Mouse (Mus musculus): ENCODE results near the gene Ripor1. TPM values are rescaled to one million over a fixed set of nuclear protein-coding genes. Genes with fewer than 3 reads are reported as not detected.
A peak's percentile ranks its signal among the peaks of the same experiment; 100 is the strongest.

The Ripor1 gene
- total RNA-seq, 2 experiments from 2014 or later = 1.6 to 13.5 TPM

DNA sequence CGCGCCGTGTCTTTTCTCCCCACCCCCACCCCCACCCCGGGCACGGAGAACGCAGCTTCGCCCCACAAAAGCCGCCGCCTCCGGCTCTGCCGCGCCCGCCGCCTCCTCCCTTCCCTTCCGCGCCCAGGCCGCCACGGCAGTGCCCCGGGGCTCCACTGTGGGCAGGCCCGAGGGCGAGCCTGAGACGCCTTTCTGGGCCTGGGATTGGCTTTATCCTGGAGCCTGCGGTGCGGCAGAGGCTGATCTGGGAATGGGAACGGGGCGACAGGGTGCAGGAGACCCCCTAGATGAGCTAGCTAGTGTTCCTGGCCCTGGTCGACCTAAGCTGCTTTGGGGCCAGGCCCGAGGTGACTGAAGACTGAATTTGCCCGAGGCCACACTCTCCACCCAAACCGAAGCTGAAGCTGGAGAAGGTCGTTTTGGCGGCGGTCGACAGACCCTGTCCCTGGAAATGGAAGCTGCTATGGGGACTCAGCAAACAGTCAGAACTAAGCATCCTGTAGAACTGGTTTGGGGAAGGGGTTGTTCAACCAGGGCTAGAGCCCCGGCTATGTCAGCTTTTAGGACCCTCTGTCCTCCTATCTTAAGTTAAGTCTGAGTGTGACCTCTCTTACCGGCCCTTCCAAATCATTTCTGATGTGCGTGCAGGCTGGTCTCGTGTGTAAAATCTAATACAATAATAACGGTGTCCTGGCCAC, 585 bp downstream of the Ripor1 start:
- ATAC-seq (ENCODE audit: poor library complexity, severe bottlenecking) = peak; percentile 30

DNA sequence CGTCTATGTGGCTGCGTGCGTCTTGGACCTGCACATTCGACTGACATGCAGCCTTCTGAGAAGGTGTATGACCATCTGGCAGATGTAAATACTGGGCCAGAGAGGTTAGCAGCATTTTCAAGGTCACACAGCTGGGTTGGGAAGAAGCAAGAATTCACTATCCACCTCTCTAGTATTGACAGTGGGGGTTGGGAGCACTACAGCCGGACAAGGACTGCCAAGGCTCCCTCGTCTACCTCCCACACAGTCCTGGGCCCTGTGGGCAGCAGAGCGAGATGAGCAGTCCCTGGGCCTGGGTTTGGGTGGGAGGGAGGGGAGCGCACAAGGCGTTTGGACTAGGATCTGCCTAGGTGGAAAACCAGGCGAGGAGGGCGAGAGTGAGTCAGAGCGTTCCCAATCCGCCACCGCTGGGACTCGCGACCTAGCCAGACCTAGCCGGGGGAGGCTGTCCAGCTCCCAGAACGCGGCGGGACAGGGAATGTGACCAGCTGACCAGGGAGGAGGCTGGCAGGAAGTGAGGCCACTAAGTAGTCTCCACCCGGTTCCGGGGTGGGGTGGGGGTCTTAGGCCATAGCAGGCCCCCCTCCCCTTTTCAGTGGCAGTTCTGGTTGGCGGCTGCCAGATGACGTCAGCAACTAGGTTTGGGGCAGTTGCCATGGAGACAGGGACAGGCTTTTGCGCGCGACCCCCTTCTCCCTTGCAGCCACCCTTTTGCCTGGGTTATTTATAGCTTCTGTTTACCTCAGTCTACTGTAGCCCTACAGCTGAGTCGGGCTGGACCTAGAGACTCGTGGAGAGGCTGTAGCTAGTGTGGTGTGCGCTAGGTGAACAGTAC, 1.4 kb downstream of the Ripor1 start:
- ATAC-seq (ENCODE audit: poor library complexity, severe bottlenecking) = peak; percentile 7

DNA sequence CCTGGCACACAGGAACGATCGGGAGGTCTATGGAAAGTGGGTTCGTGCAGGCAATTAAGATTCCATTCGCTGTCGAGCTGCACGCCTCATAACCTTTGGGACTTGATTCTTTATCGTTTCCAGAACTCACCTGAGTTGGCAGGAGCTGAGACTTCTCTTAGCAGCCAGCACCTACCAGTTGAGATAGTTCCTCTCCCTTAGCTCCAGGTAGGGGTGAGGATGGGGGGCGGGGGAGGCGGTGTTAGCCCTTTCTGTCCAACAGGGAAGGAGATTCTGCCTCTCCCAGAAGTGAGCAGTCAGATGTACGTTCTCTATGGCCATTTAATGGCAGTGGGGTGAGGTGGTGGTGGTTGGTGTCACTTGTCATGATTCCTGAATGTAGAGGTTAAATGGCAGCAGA, 2.0 kb downstream of the Ripor1 start:
- no peak for ATAC-seq (ENCODE audit: poor library complexity, severe bottlenecking)

- peak; percentile 36 for ATAC-seq (ENCODE audit: poor library complexity, severe bottlenecking)
These were observed 2.6 kb downstream of the Ripor1 start for GRCm38 (mm10) chr8:105607684-105608083.

GRCm38 (mm10) chr8:105609355-105609754, 4.3 kb downstream of the Ripor1 start:
- ATAC-seq (ENCODE audit: poor library complexity, severe bottlenecking) = no peak

DNA sequence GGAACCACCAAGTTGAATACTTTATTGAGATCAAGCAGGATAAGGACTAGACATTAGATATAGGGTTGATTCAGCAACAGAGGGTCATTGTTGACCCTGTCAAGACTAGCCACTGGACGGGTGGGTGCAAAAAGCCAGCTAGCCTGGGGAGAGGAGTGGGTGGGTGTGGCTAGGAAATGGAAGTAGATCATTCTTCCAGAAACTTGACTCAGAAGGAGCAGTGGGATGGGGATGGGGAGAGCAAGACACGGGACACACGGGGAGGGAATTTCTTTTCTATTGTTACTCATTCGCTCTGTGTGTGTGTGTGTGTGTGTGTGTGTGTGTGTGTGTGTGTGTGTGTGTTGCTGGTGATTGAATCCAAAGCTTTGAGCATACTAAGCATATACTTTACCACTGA, 4.7 kb downstream of the Ripor1 start:
- ATAC-seq (ENCODE audit: poor library complexity, severe bottlenecking) = no peak

- ATAC-seq (ENCODE audit: poor library complexity, severe bottlenecking) = no peak
These were observed 6.8 kb downstream of the Ripor1 start for GRCm38 (mm10) chr8:105611836-105612235.

DNA sequence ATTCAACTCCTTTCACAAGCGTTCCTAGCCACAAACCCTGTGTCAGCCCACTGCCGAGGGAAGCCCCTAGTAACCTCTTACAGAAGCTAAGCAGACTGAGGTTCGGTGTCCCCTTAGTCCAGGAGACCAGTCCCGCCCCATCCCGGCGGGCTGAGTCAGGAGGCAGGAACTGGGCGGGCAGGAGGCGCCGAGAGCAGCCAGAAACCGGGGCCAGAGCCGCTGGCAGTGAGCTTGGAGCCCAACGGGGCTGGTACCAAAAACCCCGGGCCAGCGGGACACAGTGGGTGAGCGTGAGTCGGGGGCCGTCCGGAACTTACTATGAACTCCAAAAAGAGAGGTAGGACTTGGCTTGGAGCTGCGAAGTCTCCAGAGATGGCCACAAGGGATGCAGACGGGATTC, 8.0 kb downstream of the Ripor1 start:
- peak; percentile 12 for ATAC-seq (ENCODE audit: poor library complexity, severe bottlenecking)

DNA sequence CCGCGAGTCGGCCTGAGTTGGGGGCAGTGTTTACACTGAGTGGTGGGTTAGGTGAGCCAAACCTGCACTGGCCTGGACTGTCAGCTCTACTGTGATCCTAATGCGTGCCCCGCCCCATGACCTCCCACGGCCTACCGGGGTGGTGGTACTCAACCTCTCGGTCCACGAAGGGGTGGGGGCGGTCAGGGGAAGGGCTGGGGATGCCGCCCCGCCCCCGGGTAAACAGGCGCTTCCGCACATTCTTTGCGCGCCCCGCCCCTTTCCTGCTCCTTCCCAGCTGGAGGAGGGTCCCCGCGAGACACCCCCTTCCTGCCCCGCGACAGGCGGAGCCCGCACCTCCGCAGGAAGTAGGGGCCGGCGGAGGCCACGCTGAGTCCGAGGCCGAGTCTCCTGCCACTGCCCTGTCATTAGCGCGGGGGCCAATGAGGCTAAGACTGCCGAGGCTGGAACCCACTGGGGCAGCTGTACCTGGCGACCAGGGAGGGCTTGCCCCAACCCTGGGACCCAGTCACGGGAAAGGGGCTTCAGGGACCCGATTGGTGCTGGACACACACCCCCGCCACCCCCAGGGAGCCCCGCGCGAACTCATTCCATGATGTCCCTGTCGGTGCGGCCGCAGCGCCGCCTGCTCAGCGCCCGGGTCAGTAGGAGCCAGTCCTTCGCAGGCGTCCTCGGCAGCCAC, 8.9 kb downstream of the Ripor1 start:
- ATAC-seq (ENCODE audit: poor library complexity, severe bottlenecking) = peak; percentile 70

DNA sequence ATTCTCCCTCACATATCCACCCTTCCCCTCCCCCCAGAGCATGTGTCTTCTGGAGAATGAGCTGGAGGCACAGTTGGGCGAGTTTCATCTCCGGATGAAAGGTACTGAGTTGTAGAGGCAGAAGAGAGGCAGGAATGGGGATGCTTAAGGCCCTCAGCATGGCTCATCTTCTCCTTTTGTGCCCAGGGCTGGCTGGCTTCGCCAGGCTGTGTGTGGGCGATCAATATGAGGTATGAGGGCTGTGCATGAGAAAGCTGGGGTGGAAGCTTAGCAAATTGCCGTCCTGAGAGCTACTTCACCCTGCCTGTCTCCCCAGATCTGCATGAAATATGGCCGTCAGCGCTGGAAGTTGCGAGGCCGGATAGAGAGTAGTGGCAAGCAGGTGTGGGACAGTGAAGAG, 10.9 kb downstream of the Ripor1 start:
- no peak for ATAC-seq (ENCODE audit: poor library complexity, severe bottlenecking)

- no peak for ATAC-seq (ENCODE audit: poor library complexity, severe bottlenecking)
These were observed 12.6 kb downstream of the Ripor1 start for GRCm38 (mm10) chr8:105617451-105618278.

DNA sequence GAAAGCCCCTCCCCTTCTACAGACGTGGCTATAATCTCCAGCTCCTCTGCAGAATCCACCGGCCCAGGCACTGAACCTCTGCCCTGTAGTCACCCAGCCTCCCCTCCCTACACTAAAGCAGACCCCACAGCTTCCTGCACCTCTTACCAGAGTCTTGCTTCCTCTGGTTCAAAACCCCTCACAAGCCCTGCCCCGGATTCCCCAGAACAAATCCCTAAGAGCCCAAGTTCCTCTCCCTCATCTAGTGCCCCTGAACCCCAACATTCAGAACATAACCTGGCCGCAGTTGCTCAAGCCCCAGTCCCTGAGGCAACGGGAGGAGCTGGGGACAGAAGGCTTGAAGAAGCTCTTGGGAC, 13.2 kb downstream of the Ripor1 start:
- ATAC-seq (ENCODE audit: poor library complexity, severe bottlenecking) = no peak

DNA sequence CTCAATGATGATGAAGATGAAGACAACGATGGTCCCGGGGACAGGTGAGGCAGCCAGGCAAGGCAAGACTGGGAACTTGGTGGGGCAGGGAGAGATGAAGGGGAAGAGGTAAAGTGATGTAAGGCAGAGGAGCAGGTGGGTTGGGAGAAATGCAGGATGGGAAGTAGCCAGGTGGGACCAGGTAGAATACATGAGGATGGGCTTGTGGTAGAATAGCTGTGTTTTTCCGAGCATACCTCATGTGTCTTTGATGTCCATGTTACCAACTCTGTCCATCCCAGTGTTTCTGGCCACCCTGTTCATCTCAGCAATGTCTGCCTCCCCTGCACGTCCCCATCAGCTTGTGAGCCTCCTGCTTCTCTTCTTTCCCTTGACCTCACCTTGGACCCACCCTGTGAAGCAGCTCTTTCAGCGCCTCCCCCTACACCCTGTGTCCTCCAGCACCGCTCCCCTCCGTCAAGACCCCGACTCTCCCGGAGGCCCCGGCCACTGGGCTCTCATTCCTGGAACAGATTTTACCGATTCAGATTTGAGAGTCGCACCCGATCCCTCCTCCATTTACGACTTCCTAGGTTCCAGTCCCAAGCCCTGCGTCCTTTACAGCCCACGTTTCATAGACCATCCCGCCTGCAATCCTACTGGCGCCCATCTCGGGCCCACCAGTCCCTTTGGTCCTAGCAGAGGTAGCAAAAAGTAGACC, 14.0 kb downstream of the Ripor1 start:
- ATAC-seq (ENCODE audit: poor library complexity, severe bottlenecking) = no peak

GRCm38 (mm10) chr8:105620211-105620610, 15.2 kb downstream of the Ripor1 start:
- no peak for ATAC-seq (ENCODE audit: poor library complexity, severe bottlenecking)

DNA sequence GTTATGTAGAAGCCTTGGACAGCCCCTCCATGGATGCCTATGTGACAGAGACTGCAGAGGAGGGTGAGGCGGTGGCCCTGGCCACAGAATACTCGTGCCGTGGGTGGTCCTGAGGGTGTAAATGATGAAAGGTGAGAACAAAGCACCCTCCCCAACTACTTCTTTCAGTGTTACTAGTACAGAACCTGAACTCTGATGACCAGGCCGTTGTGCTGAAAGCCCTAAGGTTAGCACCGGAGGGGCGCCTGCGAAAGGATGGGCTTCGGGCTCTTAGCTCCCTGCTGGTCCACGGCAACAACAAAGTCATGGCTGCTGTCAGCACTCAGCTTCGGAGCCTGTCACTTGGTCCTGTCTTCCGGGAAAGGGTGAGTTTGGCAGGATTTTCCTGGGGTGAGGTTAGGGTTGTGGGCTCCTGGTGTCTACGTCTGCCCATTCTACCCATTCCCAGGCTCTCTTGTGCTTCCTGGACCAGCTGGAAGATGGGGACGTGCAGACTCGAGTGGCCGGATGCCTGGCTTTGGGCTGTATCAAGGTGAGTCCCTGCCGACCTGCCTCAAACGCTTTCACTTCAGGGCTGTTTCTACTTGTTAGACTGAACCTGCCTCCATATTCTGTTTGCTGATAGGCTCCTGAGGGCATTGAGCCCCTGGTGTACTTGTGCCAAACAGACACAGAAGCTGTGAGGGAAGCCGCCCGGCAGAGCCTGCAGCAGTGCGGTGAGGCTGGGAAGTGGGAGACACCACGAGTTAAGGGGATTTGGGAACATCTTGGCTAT, 16.1 kb downstream of the Ripor1 start:
- ATAC-seq (ENCODE audit: poor library complexity, severe bottlenecking) = no peak

- ATAC-seq (ENCODE audit: poor library complexity, severe bottlenecking) = no peak
These were observed 16.8 kb downstream of the Ripor1 start for GRCm38 (mm10) chr8:105621841-105622240.

DNA sequence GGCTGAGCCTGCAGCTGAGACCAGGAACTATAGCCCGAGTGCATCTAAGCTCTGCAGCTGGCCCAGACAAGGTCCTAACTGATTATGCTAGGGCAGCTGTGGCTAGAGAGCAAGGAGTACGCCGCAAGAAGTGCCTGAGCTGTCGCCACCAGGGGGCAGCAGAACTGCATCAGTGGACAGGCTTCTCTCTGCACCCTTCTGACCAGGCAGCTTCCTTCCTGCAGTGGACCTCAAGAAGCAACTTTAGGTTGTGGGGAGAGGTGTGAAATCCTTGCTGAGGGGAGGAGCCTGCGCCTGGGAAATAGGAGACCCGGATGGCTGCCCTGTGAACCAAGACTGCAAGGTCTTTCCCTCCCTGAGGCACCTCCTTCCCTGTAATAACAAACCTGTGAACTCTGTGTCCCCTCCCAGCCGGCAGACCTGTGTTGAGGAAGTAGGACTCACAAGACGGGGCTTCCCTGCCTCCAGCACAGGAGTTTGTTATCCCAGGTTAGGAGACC, 17.4 kb downstream of the Ripor1 start:
- peak; percentile 96 for ATAC-seq (ENCODE audit: poor library complexity, severe bottlenecking)

DNA sequence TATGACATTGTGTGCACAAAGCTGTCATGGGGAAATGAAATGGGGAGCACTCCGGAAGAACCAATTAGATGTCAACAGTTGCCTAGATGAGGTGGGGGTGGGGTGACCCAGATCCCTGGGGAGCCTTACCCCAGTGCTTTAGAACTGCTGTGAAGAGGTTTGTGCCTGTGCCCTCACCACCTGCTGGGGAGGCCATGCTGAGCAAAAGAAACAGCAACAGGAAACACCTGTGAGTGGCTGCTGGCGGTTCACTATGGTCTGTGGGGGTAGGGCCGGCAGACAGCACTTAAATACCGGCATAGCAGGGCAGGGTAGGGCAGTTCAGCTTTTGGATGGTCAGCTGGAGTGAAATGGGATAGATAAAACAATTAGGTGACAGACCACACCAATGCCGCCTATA, 18.1 kb downstream of the Ripor1 start:
- peak; percentile 33 for ATAC-seq (ENCODE audit: poor library complexity, severe bottlenecking)

DNA sequence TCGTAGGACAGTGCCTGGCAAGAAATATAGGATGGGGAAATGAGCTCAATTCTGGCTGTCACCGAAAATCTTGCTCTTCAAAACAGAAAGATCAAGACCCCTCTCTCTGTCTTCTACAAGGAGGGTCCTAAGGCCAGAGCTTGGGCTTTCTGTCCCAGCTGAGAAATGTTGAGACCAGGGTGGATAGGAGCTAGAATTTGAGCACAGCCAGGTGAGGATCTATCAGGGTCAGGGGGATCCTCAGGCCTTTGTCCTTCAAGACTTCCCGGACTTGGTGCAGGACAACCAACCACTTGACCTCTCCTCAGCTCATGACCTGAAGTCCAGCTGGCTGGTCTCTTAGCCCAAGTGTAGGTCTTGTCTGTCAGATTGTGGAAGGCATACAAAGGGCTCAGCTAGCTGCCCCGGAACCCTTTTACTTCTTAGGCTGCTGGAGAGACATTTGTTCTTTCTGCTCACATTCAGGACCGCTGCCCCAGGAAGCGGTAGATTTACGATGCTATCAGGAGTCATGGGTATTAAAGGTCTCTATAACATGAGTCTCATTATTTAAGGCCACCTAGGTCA, 18.7 kb downstream of the Ripor1 start:
- ATAC-seq (ENCODE audit: poor library complexity, severe bottlenecking) = no peak

Measured in megakaryocyte, adult 5-6 weeks (primary cell).